Mouse (Mus musculus): ENCODE results near the gene Krtap19-3. TPM values are rescaled to one million over a fixed set of nuclear protein-coding genes. Genes with fewer than 3 reads are reported as not detected.

The Krtap19-3 gene
- polyA plus RNA-seq (2014; fragmentation: Illumina TruSeq; extraction: RNeasy Lipid Tissue Mini Kit (QIAGEN cat#74804)): not detected

DNA sequence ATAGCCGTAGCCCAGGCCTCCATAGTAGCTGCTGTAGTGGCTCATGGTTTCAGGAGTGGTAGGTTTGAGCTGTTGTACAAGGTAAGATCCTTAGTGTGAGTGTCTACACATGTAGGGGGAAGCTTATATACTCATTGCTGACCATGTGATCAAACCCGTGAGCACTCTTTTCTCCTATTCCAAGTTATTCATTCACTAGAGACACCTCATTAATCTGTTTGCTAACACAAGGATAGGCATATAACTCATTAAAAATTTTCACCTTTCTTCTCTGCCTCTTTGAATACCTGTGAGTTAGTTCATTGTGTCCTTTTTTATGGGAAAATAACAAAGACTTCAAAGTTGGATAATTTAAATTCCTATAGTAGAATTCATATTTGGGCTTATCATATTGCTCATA lies at the start of gene Krtap19-3:
Gene Krtap19-3, minus strand, starts transcription at position 101 of the 400 bp plus-strand sequence.

DNA sequence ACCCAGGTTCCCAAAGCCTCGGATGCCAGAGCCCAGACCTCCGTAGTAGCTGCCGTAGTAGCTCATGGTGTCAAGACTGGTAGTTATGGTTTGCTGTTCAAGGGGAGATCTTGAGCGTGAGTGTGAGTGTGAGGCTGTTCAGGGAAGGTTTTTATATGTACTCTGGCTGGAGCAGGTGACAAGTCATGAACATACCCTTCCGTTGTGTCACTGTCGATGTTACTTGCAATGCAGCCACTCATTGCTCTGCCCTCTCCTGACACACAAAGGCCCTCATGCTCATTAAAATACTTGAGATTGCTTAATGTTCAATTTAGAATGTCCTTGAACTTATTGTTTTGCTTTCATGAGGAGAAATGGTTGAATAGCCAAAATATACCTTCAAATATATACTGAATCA lies 18.5 kb upstream of the Krtap19-3 start, which contains the start of gene Krtap19-5:
Gene Krtap19-5, minus strand, starts transcription at position 101 of the 400 bp plus-strand sequence.

DNA sequence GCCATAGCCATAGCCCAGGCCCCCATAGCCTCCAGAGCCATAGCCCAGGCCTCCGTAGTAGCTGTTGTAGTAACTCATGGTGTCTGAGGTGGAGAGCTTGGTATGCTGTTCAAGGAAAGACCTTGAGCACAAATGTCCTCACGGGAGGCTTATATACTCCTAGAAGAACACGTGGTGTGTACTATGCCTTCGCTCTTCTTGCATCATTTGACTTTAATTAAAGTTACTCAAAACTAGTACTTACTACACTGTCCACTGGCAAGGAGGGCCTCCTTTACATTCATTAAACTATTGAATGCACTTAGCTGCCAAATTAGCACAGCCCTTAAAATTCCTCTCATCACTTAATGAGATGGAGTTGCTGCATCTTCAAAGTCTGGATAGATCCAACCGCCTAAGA lies 7.2 kb upstream of the Krtap19-3 start, which contains the start of gene Krtap19-4:
Gene Krtap19-4, minus strand, starts transcription at position 101 of the 400 bp plus-strand sequence.

DNA sequence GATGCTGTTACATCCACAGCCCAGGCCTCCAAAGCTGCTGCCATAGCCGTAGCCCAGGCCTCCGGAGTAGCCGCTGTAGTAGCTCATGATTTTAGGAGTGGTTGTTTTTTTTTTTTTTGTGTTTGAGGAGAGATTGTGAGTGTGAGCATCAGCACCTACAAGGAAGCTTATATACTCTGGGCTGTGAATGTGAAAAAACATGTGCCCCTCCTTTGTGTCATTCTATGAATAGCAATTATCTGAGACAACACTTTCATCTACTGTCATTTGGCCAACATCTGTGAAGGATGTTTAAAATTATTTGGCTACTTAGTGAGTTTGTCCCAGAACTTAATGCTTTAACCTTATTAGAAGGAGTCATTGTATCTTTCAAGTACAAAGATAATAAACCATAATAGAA lies 3.7 kb downstream of the Krtap19-3 start, which contains the start of gene Krtap19-2:
Gene Krtap19-2, minus strand, starts transcription at position 101 of the 400 bp plus-strand sequence.

DNA sequence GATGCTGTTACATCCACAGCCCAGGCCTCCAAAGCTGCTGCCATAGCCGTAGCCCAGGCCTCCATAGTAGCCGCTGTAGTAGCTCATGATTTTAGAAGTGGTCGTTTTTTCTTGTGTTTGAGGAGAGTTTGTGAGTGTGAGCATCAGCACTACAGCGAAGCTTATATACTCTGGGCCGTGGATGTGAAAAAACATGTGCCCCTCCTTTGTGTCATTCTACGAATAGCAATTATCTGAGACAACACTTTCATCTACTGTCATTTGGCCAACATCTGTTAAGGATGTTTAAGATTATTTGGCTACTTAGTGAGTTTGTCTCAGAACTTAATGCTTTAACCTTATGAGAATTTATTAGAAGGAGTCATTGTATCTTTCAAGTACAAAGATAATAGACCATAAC lies 8.5 kb downstream of the Krtap19-3 start, which contains the start of gene Krtap19-1:
Gene Krtap19-1, minus strand, starts transcription at position 101 of the 400 bp plus-strand sequence.

Other genes with a start within 250 kb of the Krtap19-3 start
- gene Krtap26-1, start 230.2 kb downstream of the Krtap19-3 start, polyA plus RNA-seq (2014; fragmentation: Illumina TruSeq; extraction: RNeasy Lipid Tissue Mini Kit (QIAGEN cat#74804)): not detected
- gene Krtap27-1, start 206.4 kb downstream of the Krtap19-3 start, polyA plus RNA-seq (2014; fragmentation: Illumina TruSeq; extraction: RNeasy Lipid Tissue Mini Kit (QIAGEN cat#74804)): not detected
- gene 2310061N02Rik, start 170.1 kb downstream of the Krtap19-3 start, polyA plus RNA-seq (2014; fragmentation: Illumina TruSeq; extraction: RNeasy Lipid Tissue Mini Kit (QIAGEN cat#74804)): not detected
- not detected for gene Krtap13-1, start 149.2 kb downstream of the Krtap19-3 start, polyA plus RNA-seq (2014; fragmentation: Illumina TruSeq; extraction: RNeasy Lipid Tissue Mini Kit (QIAGEN cat#74804))
- gene Krtap13, start 126.4 kb downstream of the Krtap19-3 start, polyA plus RNA-seq (2014; fragmentation: Illumina TruSeq; extraction: RNeasy Lipid Tissue Mini Kit (QIAGEN cat#74804)): not detected
- gene 2310034C09Rik, start 119.2 kb downstream of the Krtap19-3 start, polyA plus RNA-seq (2014; fragmentation: Illumina TruSeq; extraction: RNeasy Lipid Tissue Mini Kit (QIAGEN cat#74804)): not detected
- not detected for gene 2310057N15Rik, start 103.8 kb downstream of the Krtap19-3 start, polyA plus RNA-seq (2014; fragmentation: Illumina TruSeq; extraction: RNeasy Lipid Tissue Mini Kit (QIAGEN cat#74804))
- not detected for gene Gm5965, start 100.1 kb downstream of the Krtap19-3 start, polyA plus RNA-seq (2014; fragmentation: Illumina TruSeq; extraction: RNeasy Lipid Tissue Mini Kit (QIAGEN cat#74804))
- not detected for gene Gm20741, start 65.8 kb downstream of the Krtap19-3 start, polyA plus RNA-seq (2014; fragmentation: Illumina TruSeq; extraction: RNeasy Lipid Tissue Mini Kit (QIAGEN cat#74804))
- not detected for gene Krtap15, start 57.8 kb downstream of the Krtap19-3 start, polyA plus RNA-seq (2014; fragmentation: Illumina TruSeq; extraction: RNeasy Lipid Tissue Mini Kit (QIAGEN cat#74804))
- gene Krtap14, start 51.9 kb downstream of the Krtap19-3 start, polyA plus RNA-seq (2014; fragmentation: Illumina TruSeq; extraction: RNeasy Lipid Tissue Mini Kit (QIAGEN cat#74804)): not detected
- gene Krtap19-1, start 8.6 kb downstream of the Krtap19-3 start, polyA plus RNA-seq (2014; fragmentation: Illumina TruSeq; extraction: RNeasy Lipid Tissue Mini Kit (QIAGEN cat#74804)): not detected
- gene Krtap19-2, start 3.8 kb downstream of the Krtap19-3 start, polyA plus RNA-seq (2014; fragmentation: Illumina TruSeq; extraction: RNeasy Lipid Tissue Mini Kit (QIAGEN cat#74804)): not detected
- gene Krtap19-4, start 7.1 kb upstream of the Krtap19-3 start, polyA plus RNA-seq (2014; fragmentation: Illumina TruSeq; extraction: RNeasy Lipid Tissue Mini Kit (QIAGEN cat#74804)): not detected
- gene Krtap19-5, start 18.4 kb upstream of the Krtap19-3 start, polyA plus RNA-seq (2014; fragmentation: Illumina TruSeq; extraction: RNeasy Lipid Tissue Mini Kit (QIAGEN cat#74804)): not detected
- gene Krtap19-9b, start 54.2 kb upstream of the Krtap19-3 start, polyA plus RNA-seq (2014; fragmentation: Illumina TruSeq; extraction: RNeasy Lipid Tissue Mini Kit (QIAGEN cat#74804)): not detected
- gene Krtap16-3, start 84.8 kb upstream of the Krtap19-3 start, polyA plus RNA-seq (2014; fragmentation: Illumina TruSeq; extraction: RNeasy Lipid Tissue Mini Kit (QIAGEN cat#74804)): not detected
- not detected for gene Krtap22-2, start 132.7 kb upstream of the Krtap19-3 start, polyA plus RNA-seq (2014; fragmentation: Illumina TruSeq; extraction: RNeasy Lipid Tissue Mini Kit (QIAGEN cat#74804))
- gene Gm10229, start 137.2 kb upstream of the Krtap19-3 start, polyA plus RNA-seq (2014; fragmentation: Illumina TruSeq; extraction: RNeasy Lipid Tissue Mini Kit (QIAGEN cat#74804)): not detected
- not detected for gene Krtap6-1, start 153.7 kb upstream of the Krtap19-3 start, polyA plus RNA-seq (2014; fragmentation: Illumina TruSeq; extraction: RNeasy Lipid Tissue Mini Kit (QIAGEN cat#74804))
- not detected for gene Gm10228, start 163.4 kb upstream of the Krtap19-3 start, polyA plus RNA-seq (2014; fragmentation: Illumina TruSeq; extraction: RNeasy Lipid Tissue Mini Kit (QIAGEN cat#74804))
- not detected for gene Krtap6-5, start 169.8 kb upstream of the Krtap19-3 start, polyA plus RNA-seq (2014; fragmentation: Illumina TruSeq; extraction: RNeasy Lipid Tissue Mini Kit (QIAGEN cat#74804))
- not detected for gene 1110025L11Rik, start 186.0 kb upstream of the Krtap19-3 start, polyA plus RNA-seq (2014; fragmentation: Illumina TruSeq; extraction: RNeasy Lipid Tissue Mini Kit (QIAGEN cat#74804))
- not detected for gene Krtap6-3, start 206.0 kb upstream of the Krtap19-3 start, polyA plus RNA-seq (2014; fragmentation: Illumina TruSeq; extraction: RNeasy Lipid Tissue Mini Kit (QIAGEN cat#74804))